Mouse (Mus musculus): ENCODE measurements around the gene Ak4.

Ak4 gene

DNA sequence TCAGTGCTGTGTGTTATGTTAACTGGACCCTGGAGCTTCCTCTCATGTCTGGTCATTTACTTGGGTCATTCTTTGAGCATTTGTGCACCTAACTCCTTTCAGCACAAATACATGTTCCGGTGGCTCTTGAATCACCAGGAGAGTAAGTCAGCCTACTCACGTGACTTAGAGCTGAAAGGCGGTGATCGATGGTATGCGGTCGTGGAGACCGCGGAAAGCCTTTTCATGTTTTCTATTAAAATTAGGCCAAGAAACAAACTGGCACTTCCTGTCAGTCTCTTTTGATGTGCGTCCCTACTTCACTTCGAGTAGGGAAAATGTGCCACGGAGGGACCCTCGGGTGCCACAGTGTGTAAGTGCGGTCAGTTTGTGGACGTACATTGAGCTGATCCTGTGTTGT is 96.8 kb downstream of the Ak4 start:
- DNase-seq: no peak
